Comparison of ENCODE assay signal across 11 mouse cellular contexts in genomic region chr10:81322444-81322843, GRCm38 (mm10). TPM values are rescaled to one million over a fixed set of nuclear protein-coding genes. Genes with fewer than 3 reads are reported as not detected.
DNase-seq lines count a peak whose midpoint lies in the region; ATAC-seq and TF ChIP-seq lines count a peak whose summit lies in the region.
"Had no signal": no experiment of that assay in that cellular context is flagged by ENCODE, and none has a peak within 500 bp of the region (broad histone marks: within the 10 kb centered on the region; RNA-seq: fewer than 3 reads in every experiment).

No protein-coding gene starts in this region.

- no peak for TF ChIP-seq RAD21 in MEL (IDR thresholded peaks at IDR 0.05; ENCODE audit: low read depth, low read length)

- TF ChIP-seq EP300 in MEL (IDR thresholded peaks at IDR 0.05; ENCODE audit: low read depth in 1 of 2, low read length in 2 of 2), result no peak

- peaks cover 69% of the 10 kb centered on the region for H3K36me3 ChIP-seq in kidney, embryonic 15.5 days
- peaks cover 2 to 6% of the 10 kb centered on the region in 2 experiments; a peak in 2 of 4 replicates for H3K36me3 ChIP-seq in MEL (ENCODE audit: control insufficient read depth in 1 of 2, insufficient read depth in 2 of 2, low read length in 2 of 2)
- peaks cover 69% of the 10 kb centered on the region for H3K36me3 ChIP-seq in limb, embryonic 13.5 days

- no peaks in the 10 kb centered on the region for H3K9me3 ChIP-seq in kidney, embryonic 15.5 days (replicated peaks)
- no peaks in the 10 kb centered on the region for H3K9me3 ChIP-seq in MEL (replicated peaks; ENCODE audit: insufficient read depth, low read length)
- H3K9me3 ChIP-seq in limb, embryonic 13.5 days, result no peaks in the 10 kb centered on the region

- no peak for ATAC-seq in kidney, embryonic 15.5 days (replicated peaks; ENCODE audit: low FRiP score)
- ATAC-seq in limb, embryonic 13.5 days (ENCODE audit: low FRiP score, low read depth), result no peak

- H3K9ac ChIP-seq in kidney, embryonic 15.5 days, result peak overlapping the region; percentile 96; the same call in 1 of the 2 replicates
- H3K9ac ChIP-seq in MEL (ENCODE audit: control insufficient read depth, low read depth, low read length, poor library complexity, severe bottlenecking), result peak overlapping the region; percentile 93
- peak overlapping the region; percentile 95 for H3K9ac ChIP-seq in limb, embryonic 13.5 days

- no peaks in the 10 kb centered on the region for H3K27me3 ChIP-seq in kidney, embryonic 15.5 days
- no peaks in the 10 kb centered on the region for H3K27me3 ChIP-seq in MEL (ENCODE audit: control insufficient read depth in 1 of 2, insufficient read depth in 2 of 2, low read length in 2 of 2)
- H3K27me3 ChIP-seq in limb, embryonic 13.5 days, result no peaks in the 10 kb centered on the region

- DNase-seq in cerebellum, postnatal 25 days, result peak; percentile 12 to 59
- no peak for DNase-seq in cerebellum, postnatal 4 days (ENCODE audit: low spot score in 2 of 2)
- DNase-seq in kidney, postnatal 14 days, result no peak
- DNase-seq in MEL (ENCODE audit: low read depth, low spot score), result no peak
- DNase-seq in right cerebral cortex, postnatal 36 days (ENCODE audit: low spot score in 2 of 2), result no peak
- DNase-seq in right cerebral cortex, postnatal 4 days, result no peak
- DNase-seq: adrenal gland, postnatal 10 days; right cerebral cortex, postnatal 14 days had no signal

- WGBS in kidney, embryonic 15.5 days, result 92% methylated on average over 27 of the region's 27 CpGs
- 94% methylated on average over 27 of the region's 27 CpGs for WGBS in limb, embryonic 13.5 days

- TF ChIP-seq CTCF in MEL (IDR thresholded peaks at IDR 0.05 in 2 of 3, conservative IDR thresholded peaks at IDR 0.05 in 1 of 3; ENCODE audit: control insufficient read depth in 1 of 3, insufficient read depth in 1 of 3, low read depth in 2 of 3, low read length in 3 of 3, poor library complexity in 1 of 3, severe bottlenecking in 1 of 3), result no peak

- peaks cover 51% of the 10 kb centered on the region for H3K4me1 ChIP-seq in kidney, embryonic 15.5 days
- peaks cover 0 to 12% of the 10 kb centered on the region in 2 experiments; a peak in 3 of 4 replicates for H3K4me1 ChIP-seq in MEL (ENCODE audit: control insufficient read depth in 1 of 2, insufficient read depth in 2 of 2, low read length in 2 of 2)
- H3K4me1 ChIP-seq in limb, embryonic 13.5 days, result peaks cover 33% of the 10 kb centered on the region

- TF ChIP-seq POLR2A in MEL (IDR thresholded peaks at IDR 0.05; ENCODE audit: control insufficient read depth in 1 of 2, insufficient read depth in 1 of 2, low read depth in 1 of 2, low read length in 2 of 2, poor library complexity in 1 of 2), result no peak

- peak overlapping the region; percentile 79 for H3K4me2 ChIP-seq in kidney, embryonic 15.5 days
- H3K4me2 ChIP-seq in limb, embryonic 13.5 days (replicated peaks), result peak overlapping the region; percentile 91

- peaks cover 20% of the 10 kb centered on the region for H3K79me2 ChIP-seq in MEL (ENCODE audit: control insufficient read depth, insufficient read depth, low read length, poor library complexity)

- H3K27ac ChIP-seq in kidney, embryonic 15.5 days, result no peak overlapping the region
- no peak overlapping the region for H3K27ac ChIP-seq in MEL (ENCODE audit: control insufficient read depth, low read depth, low read length)
- no peak overlapping the region for H3K27ac ChIP-seq in limb, embryonic 13.5 days

- peak overlapping the region; percentile 98 for H3K4me3 ChIP-seq in kidney, embryonic 15.5 days (replicated peaks)
- no peak overlapping the region for H3K4me3 ChIP-seq in MEL (ENCODE audit: control insufficient read depth in 1 of 2, insufficient read depth in 1 of 2, low read depth in 2 of 2, low read length in 2 of 2)
- H3K4me3 ChIP-seq in limb, embryonic 13.5 days, result peak overlapping the region; percentile 96

TF ChIP-seq in MEL, 35 proteins besides CTCF, POLR2A, EP300 and RAD21:
- TF ChIP-seq TAL1 (IDR thresholded peaks at IDR 0.05; ENCODE audit: low read length) (no peak), MAFK (IDR thresholded peaks at IDR 0.05; ENCODE audit: borderline replicate concordance, low read depth, low read length) (no peak), GABPA (IDR thresholded peaks at IDR 0.05; ENCODE audit: low read depth, low read length) (no peak), GATA1 (IDR thresholded peaks at IDR 0.05; ENCODE audit: low read depth, low read length) (no peak), RCOR1 (IDR thresholded peaks at IDR 0.05; ENCODE audit: low read depth, low read length) (no peak), ZMIZ1 (IDR thresholded peaks at IDR 0.05; ENCODE audit: low read depth, low read length) (no peak), JUND (IDR thresholded peaks at IDR 0.05; ENCODE audit: low read depth, low read length) (no peak)

RNA-seq across cellular contexts. Expression of gene Cactin, which starts 1.5 kb away (rescaled TPM):
- polyA plus RNA-seq in kidney, embryonic 15.5 days (2015; fragmentation: Nextera tagmentation; extraction: Ambion mirVana), result 38.8 and 44.2 TPM in 2 replicates
- 43.5 and 47.6 TPM in 2 replicates for total RNA-seq in MEL (2012; rRNA removed)
- polyA plus RNA-seq in MEL (2012; ENCODE audit: insufficient read depth in 1 of 2, insufficient read length in 2 of 2, low read depth in 1 of 2, low replicate concordance in 2 of 2, missing spikeins in 1 of 2), result 10 to 100 TPM in 1 of 2 experiments, not detected in 1; 66.8 TPM
- polyA plus RNA-seq in limb, embryonic 13.5 days (2015; fragmentation: Nextera tagmentation; extraction: Ambion mirVana), result 41.8 and 42.3 TPM in 2 replicates

RNA-seq across cellular contexts. Expression of gene Tbxa2r, which starts 6.1 kb away (rescaled TPM):
- polyA plus RNA-seq in kidney, embryonic 15.5 days (2015; fragmentation: Nextera tagmentation; extraction: Ambion mirVana), result 14.4 and 18.3 TPM in 2 replicates
- 0.13 TPM in 1 of 2 replicates, not detected in the other for total RNA-seq in MEL (2012; rRNA removed)
- under 1 TPM in 1 of 2 experiments, not detected in 1; 0.31 TPM for polyA plus RNA-seq in MEL (2012; ENCODE audit: insufficient read depth in 1 of 2, insufficient read length in 2 of 2, low read depth in 1 of 2, low replicate concordance in 2 of 2, missing spikeins in 1 of 2)
- polyA plus RNA-seq in limb, embryonic 13.5 days (2015; fragmentation: Nextera tagmentation; extraction: Ambion mirVana), result 5.2 and 7.8 TPM in 2 replicates
- polyA plus RNA-seq: macrophage had no signal

RNA-seq across cellular contexts. Expression of gene Gipc3, which starts 20.6 kb away (rescaled TPM):
- 0.08 TPM in 1 of 2 replicates, not detected in the other for polyA plus RNA-seq in kidney, embryonic 15.5 days (2015; fragmentation: Nextera tagmentation; extraction: Ambion mirVana)
- not detected in 2 replicates for total RNA-seq in MEL (2012; rRNA removed)
- polyA plus RNA-seq in MEL (2012; ENCODE audit: insufficient read depth in 1 of 2, insufficient read length in 2 of 2, low read depth in 1 of 2, low replicate concordance in 2 of 2, missing spikeins in 1 of 2), result not detected
- polyA plus RNA-seq in limb, embryonic 13.5 days (2015; fragmentation: Nextera tagmentation; extraction: Ambion mirVana), result 0.06 TPM in 1 of 2 replicates, not detected in the other
- polyA plus RNA-seq: macrophage had no signal

RNA-seq across cellular contexts. Expression of gene Hmg20b, which starts 27.8 kb away (rescaled TPM):
- 87.0 and 94.6 TPM in 2 replicates for polyA plus RNA-seq in kidney, embryonic 15.5 days (2015; fragmentation: Nextera tagmentation; extraction: Ambion mirVana)
- total RNA-seq in MEL (2012; rRNA removed), result 22.8 and 27.0 TPM in 2 replicates
- 10 to 100 TPM in 1 of 2 experiments, not detected in 1; 92.7 TPM for polyA plus RNA-seq in MEL (2012; ENCODE audit: insufficient read depth in 1 of 2, insufficient read length in 2 of 2, low read depth in 1 of 2, low replicate concordance in 2 of 2, missing spikeins in 1 of 2)
- 106 and 109 TPM in 2 replicates for polyA plus RNA-seq in limb, embryonic 13.5 days (2015; fragmentation: Nextera tagmentation; extraction: Ambion mirVana)

RNA-seq across cellular contexts. Expression of gene Pip5k1c, which starts 29.7 kb away (rescaled TPM):
- polyA plus RNA-seq in kidney, embryonic 15.5 days (2015; fragmentation: Nextera tagmentation; extraction: Ambion mirVana), result 51.0 and 61.3 TPM in 2 replicates
- 14.1 and 14.4 TPM in 2 replicates for total RNA-seq in MEL (2012; rRNA removed)
- polyA plus RNA-seq in MEL (2012; ENCODE audit: insufficient read depth in 1 of 2, insufficient read length in 2 of 2, low read depth in 1 of 2, low replicate concordance in 2 of 2, missing spikeins in 1 of 2), result 10 to 100 TPM in 1 of 2 experiments, not detected in 1; 40.5 TPM
- polyA plus RNA-seq in limb, embryonic 13.5 days (2015; fragmentation: Nextera tagmentation; extraction: Ambion mirVana), result 51.5 and 58.5 TPM in 2 replicates

Comparison
In these comparisons a context has a peak if more than half of its experiments do, and no peak if none do; other contexts are left out.
1. DNase-seq: peak in cerebellum, postnatal 25 days (2 of 2); none in cerebellum, postnatal 4 days (0 of 2), kidney, postnatal 14 days (single experiment), MEL (single experiment), right cerebral cortex, postnatal 36 days (0 of 2) and right cerebral cortex, postnatal 4 days (single experiment).
2. H3K4me3 ChIP-seq: peak in kidney, embryonic 15.5 days (single experiment) and limb, embryonic 13.5 days (single experiment); none in MEL (0 of 2).
3. Peak in every context shown above with its lines, with median percentiles within 50 percentile points of each other: H3K9ac ChIP-seq.